Mouse (Mus musculus): ENCODE results near the gene Cplane1.

DNA sequence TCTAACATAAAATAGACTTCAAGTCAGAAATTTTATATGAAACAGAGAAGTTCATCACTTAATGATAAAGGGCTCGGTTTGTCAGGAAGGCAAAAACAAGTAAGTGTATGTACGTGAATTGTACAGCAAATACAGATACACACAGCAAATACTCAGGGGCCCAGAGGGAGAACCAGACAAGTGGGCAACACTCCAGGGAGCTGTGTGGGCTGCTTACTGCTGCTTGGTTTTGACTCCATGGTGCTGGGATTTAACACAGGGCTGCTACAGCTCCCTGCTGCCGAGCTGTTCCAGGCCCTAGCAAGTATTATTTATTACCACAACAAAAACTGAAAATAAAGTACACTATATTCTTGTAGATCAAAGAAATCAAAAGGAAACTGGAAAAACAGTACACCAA is 98.3 kb downstream of the Cplane1 start:
- TF ChIP-seq CTCF (IDR thresholded peaks at IDR 0.05; ENCODE audit: control insufficient read depth, insufficient read depth, insufficient replicate concordance, low read depth, low read length) (no peak), POLR2A (IDR thresholded peaks at IDR 0.05; ENCODE audit: control insufficient read depth, low read depth, low read length) (no peak)

Data from testis, adult 2 months (tissue).